Mouse (Mus musculus) heart, postnatal 14 days (tissue): ENCODE data around the gene Afm. TPM values are rescaled to one million over a fixed set of nuclear protein-coding genes. Genes with fewer than 3 reads are reported as not detected.
A peak's percentile ranks its signal among the peaks of the same experiment; 100 is the strongest.

Experiments used
- DNase-seq, 2 experiments: peaks; one replicate each; pipeline ENCODE4 v3.0.0; 2021 to 2022
- intact Hi-C: fragments of 180-260 bp; cut with DNase I; formaldehyde crosslinking; loops from one replicate; pipeline ENCODE4 v1.15.1; 2025
- long read RNA-seq, 2 experiments: library from polyadenylated mRNA; stranded (forward); transcript quantifications; one replicate each; pipeline ENCODE4 v2.0.0; 2021
- total RNA-seq, 2 experiments: library from RNA; stranded (reverse); gene quantifications; 2 replicates each; pipeline ENCODE4 v1.2.3; 2021

Afm gene
- not detected for total RNA-seq
- long read RNA-seq, experiment 1 = 0 reads
- long read RNA-seq, experiment 2 = 0 reads

DNA sequence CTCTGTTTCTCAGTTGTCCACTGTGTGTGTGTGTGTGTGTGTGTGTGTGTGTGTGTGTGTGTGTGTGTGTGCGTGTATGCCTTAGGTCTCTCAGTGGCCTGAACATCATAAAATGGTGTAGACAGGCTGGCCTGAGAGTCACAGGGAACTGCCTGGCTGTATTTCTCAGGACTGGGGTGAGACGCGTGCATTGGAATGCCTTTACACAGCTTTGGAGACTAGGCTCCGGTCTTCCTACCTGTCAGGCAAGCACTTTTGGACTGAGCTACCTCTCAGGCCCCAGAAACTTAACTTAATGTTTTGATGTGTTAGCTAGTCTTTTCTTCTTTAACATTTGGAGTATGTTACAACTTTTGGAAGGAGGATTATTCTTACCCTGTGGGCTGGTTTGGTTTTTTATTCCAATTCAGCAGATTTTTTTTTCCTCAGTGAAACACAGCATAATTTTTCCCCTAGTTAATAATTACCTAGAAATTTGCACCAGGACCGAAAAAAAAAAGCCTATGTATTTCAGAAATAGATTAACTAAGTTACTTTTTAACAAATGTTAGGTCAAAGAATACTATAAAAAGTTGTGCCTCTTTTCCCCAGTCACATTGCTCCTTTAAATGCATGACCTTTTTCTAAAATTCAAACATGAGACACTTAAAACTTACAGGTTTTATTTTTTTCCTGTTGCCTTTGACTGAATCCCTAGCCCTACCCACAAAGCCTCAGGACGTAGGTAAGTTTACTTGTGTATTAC, at the start of gene Afm:
Gene Afm, plus strand, starts transcription at position 577 of the 745 bp plus-strand sequence.
- intact Hi-C loops = no loop called here
- DNase-seq = no peak

GRCm38 (mm10) chr5:90470836-90471235, 47.9 kb upstream of the Afm start:
- DNase-seq = no peak
- intact Hi-C loops = no loop called here

DNA sequence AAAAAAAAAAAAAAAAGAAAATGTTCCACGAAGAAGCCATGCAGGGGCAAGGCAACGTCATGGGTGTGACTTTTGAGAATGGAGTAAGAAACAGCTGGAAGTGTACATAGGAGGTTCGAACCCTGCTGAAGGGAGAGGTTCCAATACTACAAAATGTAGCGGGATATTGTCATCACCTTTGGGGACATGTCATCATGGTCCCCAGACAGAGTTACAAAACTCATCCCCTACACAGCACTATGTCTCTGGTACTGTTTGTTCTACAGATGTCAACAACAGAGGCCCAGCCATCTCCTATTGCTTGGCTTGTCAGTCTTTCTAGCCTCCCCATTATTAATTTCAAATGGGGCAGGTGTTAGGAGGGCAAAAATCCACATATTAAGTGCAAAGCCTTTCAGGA, 44.8 kb upstream of the Afm start:
- intact Hi-C loops = no loop called here
- DNase-seq = no peak

DNA sequence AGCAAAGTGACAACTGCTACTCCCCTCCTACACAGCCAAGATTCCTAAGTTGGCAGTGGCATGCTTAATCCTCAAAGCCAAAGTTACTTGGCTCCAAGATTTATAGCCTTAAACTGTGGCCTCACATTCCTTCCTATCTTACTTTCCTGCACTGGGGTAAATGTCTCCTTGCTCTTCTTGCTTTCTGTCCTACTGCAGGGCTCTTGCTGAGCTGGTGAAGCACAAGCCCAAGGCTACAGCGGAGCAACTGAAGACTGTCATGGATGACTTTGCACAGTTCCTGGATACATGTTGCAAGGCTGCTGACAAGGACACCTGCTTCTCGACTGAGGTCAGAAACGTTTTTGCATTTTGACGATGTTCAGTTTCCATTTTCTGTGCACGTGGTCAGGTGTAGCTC, 44.4 kb upstream of the Afm start:
- intact Hi-C loops = no loop called here

DNA sequence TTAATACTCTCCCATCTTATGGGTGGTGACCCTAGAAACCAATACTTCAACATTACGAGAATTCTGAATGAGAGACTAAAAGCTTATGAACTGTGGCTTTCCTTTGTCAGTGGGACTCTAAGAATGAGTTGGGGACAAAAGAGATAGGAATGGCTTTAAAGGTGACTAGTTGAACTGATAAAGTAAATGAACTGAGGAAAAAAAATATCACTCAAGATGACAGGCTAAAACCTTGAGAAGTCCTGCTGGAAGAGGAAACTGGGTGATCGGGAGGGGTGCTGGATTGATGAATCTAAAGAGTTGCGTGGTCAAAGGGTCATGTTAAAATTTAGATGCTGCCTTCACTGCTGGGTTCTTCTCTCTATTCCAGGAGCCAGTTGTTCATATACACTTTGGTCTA, 42.0 kb upstream of the Afm start:
- intact Hi-C loops = no loop called here
- DNase-seq = no peak

More for the DNA sequence above, 44.4 kb upstream of the Afm start:
- DNase-seq = no peak

DNA sequence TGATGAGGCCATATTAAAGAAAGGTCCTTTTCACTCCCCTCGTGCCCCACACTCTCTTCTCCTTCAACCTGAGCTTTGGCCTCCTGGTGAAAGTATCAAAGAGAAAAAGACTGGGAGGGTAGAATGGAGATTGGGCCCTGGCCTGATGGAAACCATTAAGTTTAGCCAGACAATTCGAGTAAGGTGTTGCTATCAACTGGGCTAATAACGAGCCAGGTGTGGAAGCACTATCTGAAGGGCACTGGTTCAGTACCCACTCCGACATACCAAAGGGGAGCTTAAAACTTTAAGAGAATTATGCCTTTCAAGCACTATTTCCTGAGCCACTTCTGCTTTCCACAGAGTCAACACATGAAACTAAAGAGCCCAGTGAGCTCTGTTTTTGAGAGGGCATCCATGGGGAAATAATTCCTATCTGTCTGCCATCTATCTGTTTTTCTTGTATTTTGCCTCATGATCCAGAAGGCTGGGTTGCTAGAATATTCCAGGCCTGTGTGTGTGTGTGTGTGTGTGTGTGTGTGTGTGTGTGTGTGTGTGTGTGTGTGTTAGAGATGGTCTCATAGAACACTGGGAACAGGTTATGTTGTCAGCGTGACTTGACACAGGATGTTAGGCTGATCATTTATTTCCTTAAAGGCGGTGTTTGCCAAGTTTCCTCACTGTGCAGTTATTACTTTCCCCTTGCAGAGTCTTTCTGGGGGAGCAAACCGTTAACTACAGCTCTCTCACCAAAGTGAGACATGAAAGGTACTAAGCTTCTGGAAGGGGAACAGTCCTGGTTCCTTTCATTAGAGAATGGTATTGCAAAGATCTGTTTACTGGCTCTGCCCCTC, 41.2 kb upstream of the Afm start:
- intact Hi-C loops = no loop called here

GRCm38 (mm10) chr5:90478886-90479285, 39.8 kb upstream of the Afm start:
- intact Hi-C loops = no loop called here
- DNase-seq = no peak

More for the DNA sequence above, 41.2 kb upstream of the Afm start:
- no peak for DNase-seq

GRCm38 (mm10) chr5:90485597-90485996, 33.1 kb upstream of the Afm start:
- intact Hi-C loops = no loop called here
- no peak for DNase-seq

GRCm38 (mm10) chr5:90488323-90488722, 30.4 kb upstream of the Afm start:
- no peak for DNase-seq
- intact Hi-C loops = no loop called here

DNA sequence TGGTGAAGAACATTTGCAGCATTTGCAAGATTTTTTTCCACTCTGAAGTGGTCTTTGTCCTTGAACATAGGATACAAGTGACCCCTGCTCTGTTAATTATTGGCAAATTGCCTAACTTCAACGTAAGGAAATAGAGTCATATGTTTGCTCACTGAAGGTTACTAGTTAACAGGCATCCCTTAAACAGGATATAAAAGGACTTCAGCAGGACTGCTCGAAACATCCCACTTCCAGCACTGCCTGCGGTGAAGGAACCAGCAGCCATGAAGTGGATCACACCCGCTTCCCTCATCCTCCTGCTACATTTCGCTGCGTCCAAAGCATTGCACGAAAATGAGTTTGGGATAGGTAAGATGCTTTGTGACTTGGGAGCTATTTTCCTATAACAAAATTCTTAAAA, 28.2 kb upstream of the Afm start, which contains the start of gene Afp:
Gene Afp, plus strand, starts transcription at position 220 of the 400 bp plus-strand sequence.
- DNase-seq = no peak
- intact Hi-C loops = no loop called here

- intact Hi-C loops = no loop called here
- DNase-seq = no peak
Observed at GRCm38 (mm10) chr5:90492440-90492839, 26.3 kb upstream of the Afm start.

DNA sequence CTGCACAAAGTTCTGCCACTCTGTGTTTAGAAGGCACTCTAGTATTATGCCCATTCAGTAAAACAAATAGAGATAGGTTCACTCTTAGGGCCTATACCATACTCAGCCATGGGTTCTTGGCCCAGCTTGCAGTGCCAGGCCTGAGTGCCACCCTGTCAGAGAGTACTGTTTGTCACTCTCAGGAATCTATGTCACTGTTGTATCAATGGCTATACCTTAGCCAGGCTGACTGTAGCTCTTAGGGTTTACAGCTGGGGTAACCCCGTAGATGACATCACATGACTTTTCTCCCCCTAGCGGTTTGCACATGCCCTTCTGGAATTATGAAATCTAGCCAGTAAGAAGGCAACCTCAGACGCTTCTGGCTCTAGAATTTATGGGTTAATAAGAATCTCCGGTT, 24.4 kb upstream of the Afm start:
- DNase-seq = no peak
- intact Hi-C loops = no loop called here

DNA sequence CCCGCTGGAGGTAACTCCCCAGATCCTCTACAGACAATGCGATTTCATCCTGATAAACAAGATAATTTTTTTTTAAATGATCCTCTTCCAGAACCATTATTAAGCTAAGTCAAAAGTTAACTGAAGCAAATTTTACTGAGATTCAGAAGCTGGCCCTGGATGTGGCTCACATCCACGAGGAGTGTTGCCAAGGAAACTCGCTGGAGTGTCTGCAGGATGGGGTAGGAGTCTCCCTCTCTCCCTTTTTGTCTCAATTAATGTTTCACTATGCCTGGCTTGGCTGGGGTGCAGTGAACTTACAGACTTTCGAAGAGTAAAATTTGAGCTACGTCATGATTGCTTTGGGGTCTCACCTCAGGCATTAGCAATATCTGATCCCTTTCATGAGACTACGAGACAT, 19.2 kb upstream of the Afm start:
- intact Hi-C loops = no loop called here
- no peak for DNase-seq

DNA sequence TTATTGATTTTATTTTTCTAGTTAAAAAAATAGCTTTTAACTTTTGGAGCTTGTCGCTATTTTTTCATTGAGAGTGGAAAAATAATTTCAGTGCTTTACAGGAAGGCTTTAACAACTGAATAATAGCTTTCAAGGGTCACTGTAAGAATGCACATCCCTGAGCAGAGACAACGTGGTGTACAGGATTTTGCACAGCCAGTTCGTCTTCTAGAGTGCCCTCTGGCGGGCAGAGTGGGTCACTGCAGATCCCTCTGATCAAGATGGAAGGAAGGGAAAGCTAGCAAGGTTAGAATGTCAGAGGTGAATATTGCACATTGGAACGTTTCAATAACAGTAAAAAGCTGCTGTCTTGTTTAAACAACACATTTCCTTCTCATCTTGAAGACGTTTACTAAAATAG, 18.0 kb upstream of the Afm start:
- intact Hi-C loops = loop anchor here (1.0 to 10.0 kb wide), 2 partner anchors 96 to 297 kb away; no protein-coding TSS in a partner anchor

GRCm38 (mm10) chr5:90501752-90502151, 17.0 kb upstream of the Afm start:
- DNase-seq = no peak
- intact Hi-C loops = loop anchor here (10.0 kb wide), 1 partner anchor 97 kb away; no protein-coding TSS in a partner anchor

More for the DNA sequence above, 18.0 kb upstream of the Afm start:
- peak; percentile 75 to 83 for DNase-seq

- no peak for DNase-seq
- intact Hi-C loops = loop anchor here (10.0 kb wide), 1 partner anchor 100 kb away; no protein-coding TSS in a partner anchor
Observed at GRCm38 (mm10) chr5:90504742-90505141, 14.0 kb upstream of the Afm start.

GRCm38 (mm10) chr5:90506507-90506906, 12.2 kb upstream of the Afm start:
- intact Hi-C loops = loop anchor here (10.0 kb wide), 1 partner anchor 102 kb away; no protein-coding TSS in a partner anchor
- no peak for DNase-seq

GRCm38 (mm10) chr5:90507411-90507949, 11.3 kb upstream of the Afm start:
- DNase-seq = no peak
- intact Hi-C loops = loop anchor here (10.0 kb wide), 1 partner anchor 103 kb away; no protein-coding TSS in a partner anchor

DNA sequence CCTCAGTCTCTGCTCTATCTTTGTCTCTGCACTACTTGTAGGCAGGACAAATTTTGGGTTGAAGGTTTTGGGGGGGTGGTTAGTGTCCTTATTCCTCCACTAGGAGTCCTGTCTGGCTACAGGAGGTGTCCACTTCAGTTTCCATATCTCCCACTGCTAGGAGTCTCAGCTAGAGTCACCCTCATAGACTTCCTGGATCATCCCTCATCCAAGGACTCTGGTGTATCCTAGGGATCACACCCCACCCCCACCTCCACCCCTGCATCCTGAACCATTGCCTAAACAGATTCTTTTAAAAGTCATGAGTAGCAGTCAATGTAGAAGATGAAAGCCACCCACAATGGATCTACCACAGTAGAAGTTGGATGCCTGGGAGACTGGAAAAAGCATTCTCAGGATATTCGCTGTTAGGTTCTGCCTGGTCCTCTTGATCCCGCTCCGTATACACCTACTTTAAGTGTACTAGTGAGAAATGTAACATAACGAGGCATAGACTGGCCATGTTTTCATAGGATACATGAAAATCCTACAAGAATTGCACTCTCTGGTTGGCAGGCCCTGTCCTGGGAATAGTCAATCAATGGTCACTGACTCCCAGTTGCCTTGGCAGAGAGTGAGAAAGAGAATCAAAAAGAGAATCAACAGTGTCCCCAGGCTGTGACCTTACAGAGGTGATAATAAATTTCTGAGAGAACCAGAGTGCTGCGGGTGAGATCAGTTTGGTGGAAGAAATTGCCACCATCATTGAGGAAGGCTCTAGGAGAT, 8.7 kb upstream of the Afm start:
- intact Hi-C loops = loop anchor here (10.0 kb wide), 1 partner anchor 105 kb away; no protein-coding TSS in a partner anchor
- no peak for DNase-seq

DNA sequence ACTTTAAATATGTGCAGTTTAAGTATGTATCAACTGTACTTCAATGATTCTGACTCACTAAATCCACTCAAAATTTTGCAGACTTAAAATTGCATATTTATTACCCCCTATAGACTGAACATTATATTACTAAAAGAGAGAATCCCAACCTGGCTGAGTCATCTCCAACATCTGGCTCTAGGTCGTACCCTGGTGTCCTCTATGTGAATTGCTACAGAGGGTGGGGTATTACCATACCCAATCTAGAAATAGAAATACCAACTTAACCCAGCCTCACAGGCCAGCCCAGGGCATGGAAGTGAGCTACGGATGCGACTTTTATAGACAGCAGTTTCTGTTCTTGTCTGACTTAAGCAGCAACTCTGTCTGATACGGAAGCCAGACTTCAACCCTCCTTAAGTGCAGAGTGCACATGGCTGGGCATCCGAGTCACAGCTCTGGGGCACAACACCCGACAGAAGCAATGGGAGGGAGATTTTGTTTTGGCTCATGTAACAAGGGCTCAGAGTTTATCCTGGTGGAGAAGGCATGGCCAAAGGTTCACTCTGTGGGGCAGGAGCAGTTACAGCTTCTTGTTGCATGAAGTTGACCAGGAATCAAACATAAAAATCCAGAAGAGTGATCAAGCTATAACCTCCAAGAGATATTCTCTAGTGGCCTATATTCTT, 6.3 kb upstream of the Afm start:
- intact Hi-C loops = no loop called here
- no peak for DNase-seq
